Mouse (Mus musculus): ENCODE data around the gene Akap14. TPM values are rescaled to one million over a fixed set of nuclear protein-coding genes. Genes with fewer than 3 reads are reported as not detected.
A peak's percentile ranks its signal among the peaks of the same experiment; 100 is the strongest.
"Not testable (repeated sequence)": the region's sequence is repeated elsewhere in the genome, so short reads cannot be mapped to it uniquely, and the experiment has no call there.

Akap14 gene
- polyA plus RNA-seq, 1 experiment from 2014 or later, result not detected

DNA sequence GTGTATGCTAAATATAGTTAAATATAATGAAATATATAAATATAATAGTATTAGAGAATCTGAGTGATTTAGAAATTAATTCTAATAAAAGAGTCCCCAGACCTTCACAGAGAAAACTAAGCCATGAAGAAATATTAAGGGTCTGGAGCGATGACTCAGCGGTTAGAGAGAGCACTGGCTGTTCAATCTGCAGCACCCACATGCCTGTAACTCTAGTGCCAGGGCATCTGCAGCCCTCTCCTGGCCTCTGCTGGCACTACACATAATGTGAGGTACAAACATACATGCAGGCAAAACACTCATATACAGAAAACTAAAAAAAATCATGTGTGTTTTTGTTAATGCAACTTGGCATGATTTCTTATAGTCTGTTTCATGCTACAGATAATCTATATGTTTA, 23.7 kb downstream of the Akap14 start:
- no peaks in the 10 kb centered on the region for H3K27me3 ChIP-seq (replicated peaks)
- 96% methylated on average over 2 of the region's 2 CpGs for WGBS
- no peaks in the 10 kb centered on the region for H3K9me3 ChIP-seq (replicated peaks)
- ATAC-seq (ENCODE audit: insufficient number of reproducible peaks, low FRiP score), result no peak
- no peak overlapping the region for H3K4me2 ChIP-seq
- no peaks in the 10 kb centered on the region for H3K4me1 ChIP-seq (replicated peaks)
- H3K36me3 ChIP-seq, result peaks cover 15% of the 10 kb centered on the region
- H3K4me3 ChIP-seq, result no peak overlapping the region
- H3K27ac ChIP-seq (ENCODE audit: poor library complexity, severe bottlenecking), result no peak overlapping the region
- no peak overlapping the region for H3K9ac ChIP-seq

DNA sequence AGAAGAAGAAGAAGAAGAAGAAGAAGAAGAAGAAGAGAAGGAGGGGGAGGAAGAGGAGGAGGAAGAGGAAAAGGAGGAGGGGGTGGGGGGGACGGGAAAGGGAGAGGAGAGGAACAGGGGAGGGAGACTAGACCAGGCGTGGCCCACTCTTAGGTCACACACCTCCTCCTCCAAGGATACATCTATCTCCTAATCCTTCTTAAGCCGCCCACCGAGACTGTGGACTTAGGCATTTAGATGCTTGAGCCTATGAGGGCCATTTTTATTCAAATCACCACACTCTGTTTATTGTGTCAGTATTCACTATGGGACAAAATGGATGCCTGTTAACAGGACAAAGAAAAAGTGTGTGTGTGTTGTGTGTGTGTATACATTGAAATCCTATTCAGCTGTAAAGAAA, 24.1 kb downstream of the Akap14 start:
- WGBS, result no CpG with 5 or more reads among the region's 4 CpGs
- ATAC-seq (ENCODE audit: insufficient number of reproducible peaks, low FRiP score), result not testable (repeated sequence)

DNA sequence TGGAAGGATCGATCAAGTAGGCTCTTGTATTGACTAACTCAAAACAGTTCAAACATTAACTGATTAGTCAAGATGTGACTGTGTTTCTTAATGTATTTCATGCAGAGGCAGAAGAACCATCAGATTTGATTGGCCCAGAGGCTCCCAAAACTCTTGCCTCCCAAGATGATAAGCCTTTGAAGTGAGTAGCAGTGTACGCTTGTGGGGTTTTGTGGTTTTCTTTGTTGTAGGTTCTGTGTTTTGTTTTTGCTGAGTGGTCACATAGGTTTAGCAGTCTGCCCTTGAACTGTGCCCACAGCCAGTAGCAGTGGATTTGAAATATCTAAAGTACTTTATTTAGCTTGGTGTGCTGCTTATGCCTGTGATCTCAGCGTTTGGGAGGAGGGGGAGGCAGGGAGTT, 26.9 kb downstream of the Akap14 start:
- Histone ChIP-seq H3K27ac (ENCODE audit: poor library complexity, severe bottlenecking) (no peak overlapping the region), H3K4me1 (replicated peaks) (no peaks in the 10 kb centered on the region), H3K9me3 (replicated peaks) (no peaks in the 10 kb centered on the region), H3K9ac (no peak overlapping the region), H3K4me3 (no peak overlapping the region), H3K4me2 (no peak overlapping the region), H3K27me3 (replicated peaks) (no peaks in the 10 kb centered on the region), H3K36me3 (peaks cover 34% of the 10 kb centered on the region)
- 73% methylated on average over 3 of the region's 3 CpGs for WGBS
- ATAC-seq (ENCODE audit: insufficient number of reproducible peaks, low FRiP score), result no peak

More for the DNA sequence above, 24.1 kb downstream of the Akap14 start:
- peaks cover 15% of the 10 kb centered on the region for H3K36me3 ChIP-seq
- not testable (repeated sequence) for H3K27me3 ChIP-seq (replicated peaks); H3K4me2 ChIP-seq; H3K4me1 ChIP-seq (replicated peaks); H3K27ac ChIP-seq (ENCODE audit: poor library complexity, severe bottlenecking); H3K9me3 ChIP-seq (replicated peaks); H3K9ac ChIP-seq; H3K4me3 ChIP-seq

DNA sequence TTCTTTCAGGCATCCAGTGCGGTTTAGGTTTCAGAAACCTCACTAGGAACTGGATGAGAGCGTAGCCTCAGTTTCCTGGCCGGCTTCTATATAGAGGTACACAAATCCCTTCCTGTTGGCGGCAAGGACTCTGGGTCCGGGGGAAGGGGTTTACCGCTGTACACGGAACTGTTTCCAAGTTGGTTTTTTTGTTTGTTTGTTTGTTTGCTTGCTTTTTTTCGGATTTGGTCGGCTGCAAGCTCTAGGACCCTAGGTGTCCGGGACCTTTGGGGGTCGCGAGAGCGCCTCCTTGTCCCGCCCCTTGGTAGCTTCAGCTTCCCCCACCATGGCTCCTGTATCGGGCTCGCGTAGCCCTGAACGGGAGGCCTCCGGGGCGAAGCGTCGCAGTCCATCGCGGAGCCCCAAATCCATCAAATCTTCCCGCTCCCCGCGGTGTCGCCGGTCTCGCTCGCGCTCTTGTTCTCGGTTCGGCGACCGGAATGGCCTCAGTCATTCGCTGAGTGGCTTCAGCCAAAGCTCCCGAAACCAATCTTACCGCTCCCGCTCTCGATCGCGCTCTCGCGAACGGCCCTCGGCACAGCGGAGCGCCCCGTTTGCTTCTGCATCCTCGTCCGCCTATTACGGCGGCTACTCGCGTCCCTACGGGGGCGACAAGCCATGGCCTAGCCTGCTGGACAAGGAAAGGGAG, 41.8 kb downstream of the Akap14 start, which contains the start of gene Nkap:
Gene Nkap (plus strand): TSS at position 125 of the 688 bp plus-strand sequence.
- Histone ChIP-seq H3K9me3 (replicated peaks) (no peaks in the 10 kb centered on the region), H3K9ac (peak within 1 kb of the TSS; percentile 85), H3K36me3 (no peaks in the 10 kb centered on the region), H3K4me1 (replicated peaks) (peaks cover 4% of the 10 kb centered on the region; the same call in 1 of the 2 replicates), H3K4me2 (peak within 1 kb of the TSS; percentile 63), H3K27ac (ENCODE audit: poor library complexity, severe bottlenecking) (peak within 1 kb of the TSS; percentile 71), H3K27me3 (replicated peaks) (no peaks in the 10 kb centered on the region), H3K4me3 (peak within 1 kb of the TSS; percentile 77)
- WGBS, result 11% methylated on average over 58 of the region's 58 CpGs
- ATAC-seq (ENCODE audit: insufficient number of reproducible peaks, low FRiP score), result peak; percentile 71; the same call in 1 of the 2 replicates

DNA sequence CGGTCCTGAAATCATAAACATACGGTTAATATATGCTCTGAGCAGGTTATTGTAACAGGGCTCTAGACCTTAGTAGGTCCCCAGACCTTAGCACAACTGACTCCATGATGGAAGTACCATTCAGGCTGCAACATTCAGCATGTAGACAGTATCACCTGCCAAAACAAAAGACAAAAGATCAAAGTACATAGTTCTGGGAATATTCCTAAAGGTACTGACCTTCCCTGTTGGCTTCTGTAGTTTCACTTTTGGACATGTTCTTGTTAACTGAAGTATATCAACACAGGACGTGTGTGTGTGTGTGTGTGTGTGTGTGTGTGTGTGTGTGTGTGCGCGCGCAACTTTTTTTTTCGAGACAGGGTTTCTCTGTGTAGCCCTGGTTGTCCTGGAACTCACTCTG, 43.1 kb downstream of the Akap14 start:
- no peaks in the 10 kb centered on the region for H3K9me3 ChIP-seq (replicated peaks)
- no peak for ATAC-seq (ENCODE audit: insufficient number of reproducible peaks, low FRiP score)

DNA sequence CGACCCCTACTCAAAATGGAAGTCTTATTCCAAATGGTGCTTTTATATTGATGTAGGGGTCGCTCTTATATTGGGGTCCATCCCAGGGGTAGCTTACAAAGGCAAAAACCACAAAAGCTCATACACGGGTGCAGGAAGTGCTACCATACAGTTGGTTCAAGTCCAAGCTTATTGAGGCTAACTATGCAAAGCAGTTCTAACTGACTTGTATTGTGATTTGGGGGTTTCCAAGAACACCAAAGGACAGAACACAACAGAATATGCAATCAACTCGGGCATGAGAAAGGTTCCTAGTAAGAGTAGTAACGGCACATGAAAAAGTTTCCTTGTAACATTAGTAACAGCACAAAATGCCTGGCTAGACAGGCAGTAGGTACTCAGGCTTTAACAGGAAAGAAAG, 48.4 kb downstream of the Akap14 start:
- H3K4me1 ChIP-seq (replicated peaks), result no peaks in the 10 kb centered on the region
- H3K36me3 ChIP-seq, result no peaks in the 10 kb centered on the region
- no peak overlapping the region for H3K4me3 ChIP-seq
- no peaks in the 10 kb centered on the region for H3K9me3 ChIP-seq (replicated peaks)
- WGBS, result 63% methylated on average over 5 of the region's 5 CpGs
- no peak overlapping the region for H3K27ac ChIP-seq (ENCODE audit: poor library complexity, severe bottlenecking)
- no peak overlapping the region for H3K4me2 ChIP-seq
- no peak for ATAC-seq (ENCODE audit: insufficient number of reproducible peaks, low FRiP score)
- peaks cover 24% of the 10 kb centered on the region for H3K27me3 ChIP-seq (replicated peaks)
- H3K9ac ChIP-seq, result no peak overlapping the region

More for the DNA sequence above, 43.1 kb downstream of the Akap14 start:
- Histone ChIP-seq H3K27me3 (replicated peaks) (no peaks in the 10 kb centered on the region), H3K4me2 (no peak overlapping the region), H3K4me1 (replicated peaks) (peaks cover 4% of the 10 kb centered on the region; the same call in 1 of the 2 replicates), H3K27ac (ENCODE audit: poor library complexity, severe bottlenecking) (no peak overlapping the region), H3K36me3 (no peaks in the 10 kb centered on the region), H3K9ac (no peak overlapping the region), H3K4me3 (no peak overlapping the region)
- 79% methylated on average over 7 of the region's 7 CpGs for WGBS

DNA sequence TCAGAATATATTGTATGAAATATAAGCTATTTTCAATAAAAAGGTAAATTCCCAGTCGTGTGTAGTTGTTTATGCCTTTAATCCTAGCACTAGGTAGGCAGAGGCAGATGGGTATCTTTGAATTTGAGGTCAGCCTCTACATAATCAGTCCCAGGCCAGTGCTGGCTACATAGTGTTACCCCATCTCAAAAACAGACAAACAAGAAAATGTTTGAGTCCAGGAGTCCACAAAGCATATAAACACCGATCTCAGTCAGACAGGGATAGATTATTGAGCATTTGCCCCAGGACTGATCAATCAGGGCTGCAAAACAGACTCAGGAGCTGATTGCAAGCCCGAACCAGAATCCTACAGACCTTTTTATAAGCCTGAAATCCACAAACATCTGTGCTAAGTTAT, 49.1 kb downstream of the Akap14 start:
- WGBS, result 49% methylated on average over 3 of the region's 3 CpGs
- Histone ChIP-seq H3K36me3 (no peaks in the 10 kb centered on the region), H3K27ac (ENCODE audit: poor library complexity, severe bottlenecking) (no peak overlapping the region), H3K9ac (no peak overlapping the region), H3K4me3 (no peak overlapping the region), H3K9me3 (replicated peaks) (no peaks in the 10 kb centered on the region), H3K27me3 (replicated peaks) (peaks cover 25% of the 10 kb centered on the region), H3K4me2 (no peak overlapping the region), H3K4me1 (replicated peaks) (no peaks in the 10 kb centered on the region)
- ATAC-seq (ENCODE audit: insufficient number of reproducible peaks, low FRiP score), result no peak

DNA sequence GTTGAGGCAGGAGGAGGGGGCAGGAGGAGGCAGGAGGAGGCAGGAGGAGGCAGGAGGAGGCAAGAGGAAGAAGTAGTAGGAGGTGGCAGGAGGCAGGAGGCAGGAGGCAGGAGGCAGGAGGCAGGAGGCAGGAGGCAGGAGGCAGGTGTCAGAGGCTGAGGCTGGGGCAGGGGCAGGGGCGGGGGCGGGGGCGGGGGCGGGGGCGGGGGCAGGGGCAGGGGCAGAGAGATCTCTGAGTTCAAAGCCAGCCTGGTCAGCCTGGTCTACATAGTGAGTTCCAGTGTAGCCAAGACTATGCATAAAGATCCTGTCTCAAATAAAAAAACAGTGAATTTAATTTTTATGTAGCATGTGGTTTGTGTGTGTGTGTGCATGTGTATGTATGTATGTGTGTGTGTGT, 51.6 kb downstream of the Akap14 start:
- H3K27me3 ChIP-seq (replicated peaks), result peaks cover 25% of the 10 kb centered on the region
- WGBS, result no CpG with 5 or more reads among the region's 5 CpGs
- no peaks in the 10 kb centered on the region for H3K4me1 ChIP-seq (replicated peaks)
- H3K4me3 ChIP-seq, result no peak overlapping the region
- no peak overlapping the region for H3K4me2 ChIP-seq
- no peak overlapping the region for H3K27ac ChIP-seq (ENCODE audit: poor library complexity, severe bottlenecking)
- ATAC-seq (ENCODE audit: insufficient number of reproducible peaks, low FRiP score), result no peak
- no peaks in the 10 kb centered on the region for H3K9me3 ChIP-seq (replicated peaks)
- H3K36me3 ChIP-seq, result no peaks in the 10 kb centered on the region
- H3K9ac ChIP-seq, result no peak overlapping the region

DNA sequence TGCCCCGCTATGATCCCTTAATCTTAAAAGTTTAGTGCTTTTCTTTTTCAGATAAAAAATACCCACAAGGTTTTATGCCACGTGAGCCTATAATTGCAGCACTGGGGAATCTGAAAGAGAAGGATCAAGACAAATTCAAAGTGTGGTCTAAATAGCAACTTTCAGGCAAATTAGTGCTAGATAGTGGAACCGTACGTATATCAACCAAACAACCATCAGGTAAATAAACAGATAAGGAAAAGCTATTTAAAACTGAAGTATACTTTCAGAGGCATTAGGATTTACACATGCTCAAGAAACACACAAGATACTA, 57.8 kb downstream of the Akap14 start:
- no peak overlapping the region for H3K4me3 ChIP-seq
- H3K4me2 ChIP-seq, result peak overlapping the region; percentile 26; the same call in 1 of the 2 replicates

DNA sequence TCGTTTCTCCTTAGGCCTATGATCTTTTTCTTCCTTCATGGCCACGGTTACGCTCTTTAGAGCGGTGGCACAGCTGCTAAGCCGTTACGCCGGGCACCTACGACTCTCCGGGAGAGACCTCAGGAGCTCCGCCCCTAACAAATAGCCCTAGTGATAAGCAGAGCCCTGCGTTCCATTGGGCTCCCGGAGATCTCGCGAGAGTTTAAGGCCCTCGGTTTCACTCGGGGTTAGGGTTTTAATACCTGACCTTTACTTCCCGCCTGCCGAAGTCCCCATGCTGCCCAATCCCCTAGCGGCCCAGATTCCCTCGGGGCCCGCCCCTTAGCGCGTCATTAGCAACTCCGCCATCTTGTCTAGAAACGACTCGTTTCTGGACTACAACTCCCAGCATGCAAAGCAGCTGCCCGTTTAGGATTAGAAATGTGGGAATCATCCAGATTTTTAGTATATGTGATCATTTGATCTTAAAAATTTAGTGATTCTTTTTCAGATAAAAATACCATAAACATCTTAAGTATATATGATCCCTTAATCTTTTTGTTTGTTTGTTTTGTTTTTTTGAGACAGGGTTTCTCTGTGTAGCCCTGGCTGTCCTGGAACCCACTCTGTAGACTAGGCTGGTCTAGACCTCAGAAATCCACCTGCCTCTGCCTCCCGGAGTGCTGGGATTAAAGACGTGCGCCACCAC, 58.3 kb downstream of the Akap14 start, which contains the start of gene Upf3b:
Gene Upf3b (minus strand): TSS at position 130 of the 688 bp plus-strand sequence.
- ATAC-seq (ENCODE audit: insufficient number of reproducible peaks, low FRiP score), result peak; percentile 98
- 15% methylated on average over 30 of the region's 30 CpGs for WGBS
- no peaks in the 10 kb centered on the region for H3K9me3 ChIP-seq (replicated peaks)
- no peaks in the 10 kb centered on the region for H3K4me1 ChIP-seq (replicated peaks)
- H3K27ac ChIP-seq (ENCODE audit: poor library complexity, severe bottlenecking), result peak within 1 kb of the TSS; percentile 93
- peaks cover 2% of the 10 kb centered on the region for H3K27me3 ChIP-seq (replicated peaks)
- H3K36me3 ChIP-seq, result no peaks in the 10 kb centered on the region
- peak within 1 kb of the TSS; percentile 64 for H3K4me3 ChIP-seq
- peak within 1 kb of the TSS; percentile 75 for H3K9ac ChIP-seq
- H3K4me2 ChIP-seq, result peak within 1 kb of the TSS; percentile 73

More for the DNA sequence above, 57.8 kb downstream of the Akap14 start:
- Histone ChIP-seq H3K27ac (ENCODE audit: poor library complexity, severe bottlenecking) (no peak overlapping the region), H3K9me3 (replicated peaks) (no peaks in the 10 kb centered on the region), H3K27me3 (replicated peaks) (peaks cover 7% of the 10 kb centered on the region), H3K36me3 (no peaks in the 10 kb centered on the region), H3K9ac (no peak overlapping the region), H3K4me1 (replicated peaks) (no peaks in the 10 kb centered on the region)
- 68% methylated on average over 4 of the region's 4 CpGs for WGBS
- no peak for ATAC-seq (ENCODE audit: insufficient number of reproducible peaks, low FRiP score)

DNA sequence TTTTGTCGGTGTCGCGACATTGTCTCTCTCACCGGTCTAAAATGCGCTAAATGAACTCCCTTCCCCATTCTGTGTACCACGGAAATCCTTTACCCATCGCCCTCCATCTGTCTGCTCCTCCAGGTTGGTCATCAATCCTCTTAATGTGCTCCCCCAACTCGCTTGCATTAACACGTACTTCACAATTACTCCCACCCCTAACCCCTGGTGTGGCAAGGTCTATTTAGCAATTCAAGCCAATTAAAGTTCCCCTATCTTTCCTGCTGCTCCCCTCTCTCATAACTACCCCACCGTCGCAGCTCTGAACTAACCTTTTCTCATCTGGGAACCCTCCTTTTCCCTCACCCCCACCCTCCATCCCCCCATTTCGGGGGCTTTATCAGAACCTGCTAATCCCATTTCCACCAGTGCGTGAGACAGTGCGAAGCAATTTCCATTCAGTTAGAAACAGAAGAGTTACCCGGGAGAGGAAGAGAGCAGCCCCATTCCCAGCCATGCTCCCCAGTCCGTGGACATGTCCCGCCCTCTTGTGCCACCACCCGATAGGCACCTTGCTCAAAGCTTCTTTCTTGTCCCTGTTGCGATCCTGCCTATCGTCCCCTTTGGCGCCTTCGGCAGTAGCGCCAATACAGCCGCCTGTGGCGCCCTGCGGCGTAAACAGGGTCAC, 59.0 kb downstream of the Akap14 start:
- peak; percentile 85 for ATAC-seq (ENCODE audit: insufficient number of reproducible peaks, low FRiP score)
- Histone ChIP-seq H3K9me3 (replicated peaks) (no peaks in the 10 kb centered on the region), H3K36me3 (no peaks in the 10 kb centered on the region), H3K4me2 (peak overlapping the region; percentile 73), H3K4me1 (replicated peaks) (no peaks in the 10 kb centered on the region), H3K9ac (peak overlapping the region; percentile 75), H3K27me3 (replicated peaks) (no peaks in the 10 kb centered on the region), H3K27ac (ENCODE audit: poor library complexity, severe bottlenecking) (peak overlapping the region; percentile 93), H3K4me3 (peak overlapping the region; percentile 64)
- WGBS, result 12% methylated on average over 27 of the region's 27 CpGs
